Mouse (Mus musculus) hindbrain, embryonic 16.5 days (tissue): ENCODE data around the gene Pxn. TPM values are rescaled to one million over a fixed set of nuclear protein-coding genes. Genes with fewer than 3 reads are reported as not detected.

Experiments
- ATAC-seq: fragments of 200-750 bp; cut with Nextera tagmentation; 2 replicates; pipeline ENCODE4 v1.8.0; 2017; ENCODE audit warnings: moderate TSS enrichment, moderate library complexity
- H3K27ac ChIP-seq: fragments of 300-500 bp; sonication (generic); 2 replicates; pipeline ENCODE4 v1.5.1; 2014; ENCODE audit warnings: low read depth, mild to moderate bottlenecking, control low read depth, low read length, moderate library complexity
- H3K27me3 ChIP-seq: fragments of 300-500 bp; sonication (generic); replicated peaks from 2 replicates; pipeline ENCODE4 v1.6.1; 2014; ENCODE audit warnings: low read length; ENCODE audit not compliant: control insufficient read depth, insufficient read depth
- H3K36me3 ChIP-seq: fragments of 300-500 bp; sonication (generic); 2 replicates; pipeline ENCODE4 v1.6.1; 2014; ENCODE audit warnings: mild to moderate bottlenecking, low read length, moderate library complexity, mixed read lengths; ENCODE audit not compliant: control insufficient read depth, insufficient read depth
- H3K4me1 ChIP-seq: fragments of 300-500 bp; sonication (generic); 2 replicates; pipeline ENCODE4 v1.6.1; 2014; ENCODE audit warnings: low read depth, low read length; ENCODE audit not compliant: control insufficient read depth, insufficient read depth
- H3K4me2 ChIP-seq: fragments of 300-500 bp; sonication (generic); 2 replicates; pipeline ENCODE4 v1.6.1; 2014; ENCODE audit warnings: mild to moderate bottlenecking, low read length, control low read depth, moderate library complexity
- H3K4me3 ChIP-seq: fragments of 300-500 bp; sonication (generic); 2 replicates; pipeline ENCODE4 v1.5.1; 2014; ENCODE audit warnings: mild to moderate bottlenecking, low read length, control low read depth, moderate library complexity
- H3K9ac ChIP-seq: fragments of 300-500 bp; sonication (generic); 2 replicates; pipeline ENCODE4 v1.6.1; 2014; ENCODE audit warnings: low read depth, mild to moderate bottlenecking, control low read depth, low read length, moderate library complexity
- H3K9me3 ChIP-seq: fragments of 300-500 bp; sonication (generic); 2 replicates; pipeline ENCODE4 v1.6.1; 2014; ENCODE audit warnings: mild to moderate bottlenecking, low read length, moderate library complexity; ENCODE audit not compliant: control insufficient read depth
- WGBS: fragments of 180-500 bp; shearing (Covaris S2); extraction: QIAGEN DNeasy Blood & Tissue Kit; methylation state at CpG from one replicate; pipeline ENCODE4 v1.1.7; 2014; 5-methylcytosine and 5-hydroxymethylcytosine counted together
- polyA plus RNA-seq: library from polyadenylated mRNA; unstranded; fragments of >200 nt; fragmentation: Nextera tagmentation; extraction: Ambion mirVana; gene quantifications from 2 replicates; pipeline ENCODE4 v1.2.1, GENCODE M21; 2015

Gene Pxn
- polyA plus RNA-seq, 1 experiment from 2014 or later = 19.1 TPM

- H3K27me3 ChIP-seq = no peaks in the 10 kb centered on the region
- H3K9ac ChIP-seq = no peak overlapping the region
- no peak for ATAC-seq
- no peaks in the 10 kb centered on the region for H3K36me3 ChIP-seq
- peaks cover 7% of the 10 kb centered on the region for H3K4me1 ChIP-seq
- H3K9me3 ChIP-seq = no peaks in the 10 kb centered on the region
- no peak overlapping the region for H3K27ac ChIP-seq
- H3K4me3 ChIP-seq = no peak overlapping the region
- no peak overlapping the region for H3K4me2 ChIP-seq
- WGBS = 80% methylated on average over 4 of the region's 4 CpGs
These were observed 16.1 kb downstream of the Pxn start for GRCm38 (mm10) chr5:115522531-115522930.

GRCm38 (mm10) chr5:115522981-115523499 lies 16.6 kb downstream of the Pxn start:
- no peak overlapping the region for H3K9ac ChIP-seq
- H3K9me3 ChIP-seq = no peaks in the 10 kb centered on the region
- ATAC-seq = no peak
- H3K27me3 ChIP-seq = no peaks in the 10 kb centered on the region
- no peak overlapping the region for H3K27ac ChIP-seq
- 79% methylated on average over 15 of the region's 15 CpGs for WGBS
- no peak overlapping the region for H3K4me3 ChIP-seq
- no peak overlapping the region for H3K4me2 ChIP-seq
- peaks cover 7% of the 10 kb centered on the region for H3K4me1 ChIP-seq
- no peaks in the 10 kb centered on the region for H3K36me3 ChIP-seq

GRCm38 (mm10) chr5:115523971-115524370 lies 17.5 kb downstream of the Pxn start:
- no peaks in the 10 kb centered on the region for H3K36me3 ChIP-seq
- no peak overlapping the region for H3K4me3 ChIP-seq
- ATAC-seq = no peak
- no peak overlapping the region for H3K4me2 ChIP-seq
- no peaks in the 10 kb centered on the region for H3K9me3 ChIP-seq
- H3K9ac ChIP-seq = no peak overlapping the region
- peaks cover 7% of the 10 kb centered on the region for H3K4me1 ChIP-seq
- no peaks in the 10 kb centered on the region for H3K27me3 ChIP-seq
- 10% methylated on average over 15 of the region's 15 CpGs for WGBS
- H3K27ac ChIP-seq = no peak overlapping the region; the same call in 1 of the 2 replicates

- ATAC-seq = no peak
- H3K4me1 ChIP-seq = peaks cover 10% of the 10 kb centered on the region
- H3K27ac ChIP-seq = no peak overlapping the region; the same call in 1 of the 2 replicates
- no peak overlapping the region for H3K4me2 ChIP-seq
- H3K27me3 ChIP-seq = no peaks in the 10 kb centered on the region
- no peak overlapping the region for H3K9ac ChIP-seq
- H3K4me3 ChIP-seq = no peak overlapping the region
- no peaks in the 10 kb centered on the region for H3K36me3 ChIP-seq
- H3K9me3 ChIP-seq = no peaks in the 10 kb centered on the region
- WGBS = 45% methylated on average over 12 of the region's 12 CpGs
These were observed 18.0 kb downstream of the Pxn start for GRCm38 (mm10) chr5:115524471-115524870.

GRCm38 (mm10) chr5:115525416-115525815 lies 18.9 kb downstream of the Pxn start:
- no peaks in the 10 kb centered on the region for H3K36me3 ChIP-seq
- no peak overlapping the region for H3K4me3 ChIP-seq
- peaks cover 20% of the 10 kb centered on the region for H3K4me1 ChIP-seq
- no peak for ATAC-seq
- H3K9ac ChIP-seq = no peak overlapping the region
- 80% methylated on average over 3 of the region's 4 CpGs for WGBS
- no peaks in the 10 kb centered on the region for H3K27me3 ChIP-seq
- H3K27ac ChIP-seq = peak overlapping the region; percentile 8; the same call in 1 of the 2 replicates
- H3K9me3 ChIP-seq = no peaks in the 10 kb centered on the region
- H3K4me2 ChIP-seq = no peak overlapping the region

GRCm38 (mm10) chr5:115525943-115526342 lies 19.5 kb downstream of the Pxn start:
- 68% methylated on average over 9 of the region's 9 CpGs for WGBS
- peak; percentile 62 for ATAC-seq
- 0 out of 2 replicates have a peak overlapping the region, but pooled peaks have one; percentile 38 for H3K9ac ChIP-seq

GRCm38 (mm10) chr5:115526456-115527202 lies 20.2 kb downstream of the Pxn start:
- Histone ChIP-seq H3K4me2 (no peak overlapping the region), H3K36me3 (no peaks in the 10 kb centered on the region), H3K9me3 (no peaks in the 10 kb centered on the region), H3K9ac (no peak overlapping the region), H3K4me3 (no peak overlapping the region), H3K27me3 (no peaks in the 10 kb centered on the region), H3K27ac (no peak overlapping the region), H3K4me1 (peaks cover 32% of the 10 kb centered on the region)
- ATAC-seq = no peak
- 83% methylated on average over 17 of the region's 17 CpGs for WGBS

More at GRCm38 (mm10) chr5:115525943-115526342, 19.5 kb downstream of the Pxn start:
- H3K36me3 ChIP-seq = no peaks in the 10 kb centered on the region
- no peaks in the 10 kb centered on the region for H3K27me3 ChIP-seq
- H3K4me2 ChIP-seq = no peak overlapping the region
- H3K4me1 ChIP-seq = peaks cover 25% of the 10 kb centered on the region
- H3K4me3 ChIP-seq = no peak overlapping the region
- no peaks in the 10 kb centered on the region for H3K9me3 ChIP-seq
- H3K27ac ChIP-seq = peak overlapping the region; percentile 8; the same call in 1 of the 2 replicates

GRCm38 (mm10) chr5:115528128-115528527 lies 21.7 kb downstream of the Pxn start:
- no peak for ATAC-seq
- H3K4me2 ChIP-seq = no peak overlapping the region

GRCm38 (mm10) chr5:115529364-115529741 lies 22.9 kb downstream of the Pxn start:
- 75% methylated on average over 8 of the region's 8 CpGs for WGBS
- Histone ChIP-seq H3K9me3 (no peaks in the 10 kb centered on the region), H3K36me3 (no peaks in the 10 kb centered on the region), H3K4me3 (no peak overlapping the region), H3K4me1 (peaks cover 38% of the 10 kb centered on the region), H3K27ac (no peak overlapping the region), H3K4me2 (no peak overlapping the region), H3K9ac (no peak overlapping the region; the same call in 1 of the 2 replicates), H3K27me3 (no peaks in the 10 kb centered on the region)
- no peak for ATAC-seq

More at GRCm38 (mm10) chr5:115528128-115528527, 21.7 kb downstream of the Pxn start:
- H3K9me3 ChIP-seq = no peaks in the 10 kb centered on the region
- H3K4me1 ChIP-seq = peaks cover 42% of the 10 kb centered on the region
- WGBS = 89% methylated on average over 5 of the region's 5 CpGs
- no peak overlapping the region for H3K27ac ChIP-seq
- H3K36me3 ChIP-seq = no peaks in the 10 kb centered on the region
- H3K4me3 ChIP-seq = no peak overlapping the region
- no peak overlapping the region for H3K9ac ChIP-seq
- H3K27me3 ChIP-seq = no peaks in the 10 kb centered on the region
